Mouse (Mus musculus) kidney, postnatal 14 days (tissue): Measurements from ENCODE around the gene Mcf2l.
A peak's percentile ranks its signal among the peaks of the same experiment; 100 is the strongest.

Experiments
- DNase-seq: peaks from one replicate; pipeline ENCODE4 v3.0.0; 2022; ENCODE audit warnings: mixed read lengths

Mcf2l gene

GRCm38 (mm10) chr8:12874971-12875370 lies 1.4 kb downstream of the Mcf2l start:
- DNase-seq = peak; percentile 31

GRCm38 (mm10) chr8:12877126-12877525 lies 3.5 kb downstream of the Mcf2l start:
- no peak for DNase-seq

- DNase-seq = no peak
Measured at GRCm38 (mm10) chr8:12880163-12880562, 6.6 kb downstream of the Mcf2l start.

GRCm38 (mm10) chr8:12883051-12884004 lies 9.7 kb downstream of the Mcf2l start:
- DNase-seq = no peak

GRCm38 (mm10) chr8:12887772-12888435 lies 14.3 kb downstream of the Mcf2l start:
- no peak for DNase-seq

- no peak for DNase-seq
Measured at GRCm38 (mm10) chr8:12889046-12889598, 15.5 kb downstream of the Mcf2l start.

GRCm38 (mm10) chr8:12892882-12893446 lies 19.4 kb downstream of the Mcf2l start:
- DNase-seq = no peak

- no peak for DNase-seq
Measured at GRCm38 (mm10) chr8:12893797-12894578, 20.4 kb downstream of the Mcf2l start.

GRCm38 (mm10) chr8:12894783-12895534 lies 21.4 kb downstream of the Mcf2l start:
- DNase-seq = no peak

- no peak for DNase-seq
Measured at GRCm38 (mm10) chr8:12895535-12896150, 22.0 kb downstream of the Mcf2l start.

GRCm38 (mm10) chr8:12896494-12897373 lies 23.1 kb downstream of the Mcf2l start:
- DNase-seq = peak; percentile 74

- peak; percentile 59 for DNase-seq
Measured at GRCm38 (mm10) chr8:12897815-12898214, 24.2 kb downstream of the Mcf2l start.

GRCm38 (mm10) chr8:12903790-12904415 lies 30.3 kb downstream of the Mcf2l start:
- peak; percentile 29 for DNase-seq

- DNase-seq = no peak
Measured at GRCm38 (mm10) chr8:12905122-12905521, 31.5 kb downstream of the Mcf2l start.

- peak; percentile 65 for DNase-seq
Measured at GRCm38 (mm10) chr8:12905599-12906321, 32.2 kb downstream of the Mcf2l start.

- no peak for DNase-seq
Measured at GRCm38 (mm10) chr8:12906597-12906996, 33.0 kb downstream of the Mcf2l start.

- DNase-seq = no peak
Measured at GRCm38 (mm10) chr8:12907730-12908129, 34.1 kb downstream of the Mcf2l start.

- peak; percentile 82 for DNase-seq
Measured at GRCm38 (mm10) chr8:12912011-12912410, 38.4 kb downstream of the Mcf2l start.
